Mouse (Mus musculus): ENCODE results near the gene Arhgap9.
A peak's percentile ranks its signal among the peaks of the same experiment; 100 is the strongest.

The Arhgap9 gene

GRCm38 (mm10) chr10:127325454-127326016, 3.8 kb downstream of the Arhgap9 start:
- H3K27me3 ChIP-seq (ENCODE audit: control insufficient read depth, insufficient read depth, low read length, poor library complexity, severe bottlenecking): no peaks in the 10 kb centered on the region
- peak; percentile 27 for DNase-seq (ENCODE audit: low read depth, low spot score)
- H3K36me3 ChIP-seq (ENCODE audit: control insufficient read depth, insufficient read depth, low read length, poor library complexity, severe bottlenecking): peaks cover 22% of the 10 kb centered on the region

- Histone ChIP-seq H3K36me3 (ENCODE audit: control insufficient read depth, insufficient read depth, low read length, poor library complexity, severe bottlenecking) (peaks cover 22% of the 10 kb centered on the region), H3K27me3 (ENCODE audit: control insufficient read depth, insufficient read depth, low read length, poor library complexity, severe bottlenecking) (no peaks in the 10 kb centered on the region)
- DNase-seq (ENCODE audit: low read depth, low spot score): peak; percentile 29
These were observed 4.4 kb downstream of the Arhgap9 start for GRCm38 (mm10) chr10:127326017-127326801.

GRCm38 (mm10) chr10:127326828-127327227, 5.1 kb downstream of the Arhgap9 start:
- no peak for DNase-seq (ENCODE audit: low read depth, low spot score)
- Histone ChIP-seq H3K27me3 (ENCODE audit: control insufficient read depth, insufficient read depth, low read length, poor library complexity, severe bottlenecking) (no peaks in the 10 kb centered on the region), H3K36me3 (ENCODE audit: control insufficient read depth, insufficient read depth, low read length, poor library complexity, severe bottlenecking) (peaks cover 22% of the 10 kb centered on the region)

- no peak for DNase-seq (ENCODE audit: low read depth, low spot score)
- H3K36me3 ChIP-seq (ENCODE audit: control insufficient read depth, insufficient read depth, low read length, poor library complexity, severe bottlenecking): peaks cover 22% of the 10 kb centered on the region
- H3K27me3 ChIP-seq (ENCODE audit: control insufficient read depth, insufficient read depth, low read length, poor library complexity, severe bottlenecking): no peaks in the 10 kb centered on the region
These were observed 5.8 kb downstream of the Arhgap9 start for GRCm38 (mm10) chr10:127327461-127328145.

- no peaks in the 10 kb centered on the region for H3K27me3 ChIP-seq (ENCODE audit: control insufficient read depth, insufficient read depth, low read length, poor library complexity, severe bottlenecking)
- DNase-seq (ENCODE audit: low read depth, low spot score): no peak
- H3K36me3 ChIP-seq (ENCODE audit: control insufficient read depth, insufficient read depth, low read length, poor library complexity, severe bottlenecking): peaks cover 22% of the 10 kb centered on the region
These were observed 8.4 kb downstream of the Arhgap9 start for GRCm38 (mm10) chr10:127330212-127330611.

- peak; percentile 42 for DNase-seq (ENCODE audit: low read depth, low spot score)
- no peaks in the 10 kb centered on the region; the same call in 1 of the 2 replicates for H3K27me3 ChIP-seq (ENCODE audit: control insufficient read depth, insufficient read depth, low read length, poor library complexity, severe bottlenecking)
- H3K36me3 ChIP-seq (ENCODE audit: control insufficient read depth, insufficient read depth, low read length, poor library complexity, severe bottlenecking): peaks cover 15% of the 10 kb centered on the region
These were observed 10.6 kb downstream of the Arhgap9 start for GRCm38 (mm10) chr10:127332211-127332874.

- Histone ChIP-seq H3K27me3 (ENCODE audit: control insufficient read depth, insufficient read depth, low read length, poor library complexity, severe bottlenecking) (no peaks in the 10 kb centered on the region; the same call in 1 of the 2 replicates), H3K36me3 (ENCODE audit: control insufficient read depth, insufficient read depth, low read length, poor library complexity, severe bottlenecking) (peaks cover 11% of the 10 kb centered on the region)
- peak; percentile 66 for DNase-seq (ENCODE audit: low read depth, low spot score)
These were observed 11.4 kb downstream of the Arhgap9 start for GRCm38 (mm10) chr10:127333152-127333551.

- Histone ChIP-seq H3K36me3 (ENCODE audit: control insufficient read depth, insufficient read depth, low read length, poor library complexity, severe bottlenecking) (no peaks in the 10 kb centered on the region), H3K27me3 (ENCODE audit: control insufficient read depth, insufficient read depth, low read length, poor library complexity, severe bottlenecking) (no peaks in the 10 kb centered on the region; the same call in 1 of the 2 replicates)
- peak; percentile 36 for DNase-seq (ENCODE audit: low read depth, low spot score)
These were observed 13.5 kb downstream of the Arhgap9 start for GRCm38 (mm10) chr10:127335271-127335670.

GRCm38 (mm10) chr10:127336952-127337351, 15.2 kb downstream of the Arhgap9 start:
- no peaks in the 10 kb centered on the region for H3K36me3 ChIP-seq (ENCODE audit: control insufficient read depth, insufficient read depth, low read length, poor library complexity, severe bottlenecking)
- DNase-seq (ENCODE audit: low read depth, low spot score): no peak
- peaks cover 3% of the 10 kb centered on the region; the same call in 1 of the 2 replicates for H3K27me3 ChIP-seq (ENCODE audit: control insufficient read depth, insufficient read depth, low read length, poor library complexity, severe bottlenecking)

GRCm38 (mm10) chr10:127337536-127338099, 15.9 kb downstream of the Arhgap9 start:
- H3K27me3 ChIP-seq (ENCODE audit: control insufficient read depth, insufficient read depth, low read length, poor library complexity, severe bottlenecking): peaks cover 3% of the 10 kb centered on the region; the same call in 1 of the 2 replicates
- DNase-seq (ENCODE audit: low read depth, low spot score): no peak
- H3K36me3 ChIP-seq (ENCODE audit: control insufficient read depth, insufficient read depth, low read length, poor library complexity, severe bottlenecking): no peaks in the 10 kb centered on the region

- peaks cover 3% of the 10 kb centered on the region; the same call in 1 of the 2 replicates for H3K27me3 ChIP-seq (ENCODE audit: control insufficient read depth, insufficient read depth, low read length, poor library complexity, severe bottlenecking)
- H3K36me3 ChIP-seq (ENCODE audit: control insufficient read depth, insufficient read depth, low read length, poor library complexity, severe bottlenecking): no peaks in the 10 kb centered on the region
- DNase-seq (ENCODE audit: low read depth, low spot score): peak; percentile 95
These were observed 17.3 kb downstream of the Arhgap9 start for GRCm38 (mm10) chr10:127338930-127339682.

- H3K27me3 ChIP-seq (ENCODE audit: control insufficient read depth, insufficient read depth, low read length, poor library complexity, severe bottlenecking): peaks cover 3% of the 10 kb centered on the region; the same call in 1 of the 2 replicates
- peak; percentile 37 for DNase-seq (ENCODE audit: low read depth, low spot score)
- H3K36me3 ChIP-seq (ENCODE audit: control insufficient read depth, insufficient read depth, low read length, poor library complexity, severe bottlenecking): no peaks in the 10 kb centered on the region
These were observed 18.2 kb downstream of the Arhgap9 start for GRCm38 (mm10) chr10:127339683-127340576.
